Mouse (Mus musculus) embryonic facial prominence, embryonic 10.5 days (tissue): ENCODE data around the gene Zfp91. TPM values are rescaled to one million over a fixed set of nuclear protein-coding genes. Genes with fewer than 3 reads are reported as not detected.
"Not testable (repeated sequence)": the region's sequence is repeated elsewhere in the genome, so short reads cannot be mapped to it uniquely, and the experiment has no call there.

Source experiments
- DNase-seq: peaks from one replicate; pipeline ENCODE4 v3.0.0-alpha.2; 2017; ENCODE audit warnings: low spot score
- H3K27ac ChIP-seq: fragments of 300-500 bp; sonication (generic); replicated peaks from 2 replicates; pipeline ENCODE4 v1.5.1; 2016; ENCODE audit warnings: mild to moderate bottlenecking
- H3K27me3 ChIP-seq: fragments of 300-500 bp; sonication (generic); replicated peaks from 2 replicates; pipeline ENCODE4 v1.6.1; 2016; ENCODE audit warnings: low read depth, mild to moderate bottlenecking; ENCODE audit not compliant: poor library complexity, severe bottlenecking
- H3K36me3 ChIP-seq: fragments of 300-500 bp; sonication (generic); replicated peaks from 2 replicates; pipeline ENCODE4 v1.6.1; 2016; ENCODE audit warnings: mild to moderate bottlenecking, moderate library complexity
- H3K4me1 ChIP-seq: fragments of 300-500 bp; sonication (generic); 2 replicates; pipeline ENCODE4 v1.6.1; 2016
- H3K4me3 ChIP-seq: fragments of 300-500 bp; sonication (generic); 2 replicates; pipeline ENCODE4 v1.5.1; 2016; ENCODE audit warnings: mild to moderate bottlenecking, moderate library complexity
- H3K9me3 ChIP-seq: fragments of 300-500 bp; sonication (generic); 2 replicates; pipeline ENCODE4 v1.6.1; 2016; ENCODE audit warnings: mild to moderate bottlenecking
- WGBS: fragments of 180-500 bp; shearing (Covaris S2); methylation state at CpG from one replicate; pipeline ENCODE4 v1.1.7; 2016; 5-methylcytosine and 5-hydroxymethylcytosine counted together
- polyA plus RNA-seq: library from polyadenylated mRNA; unstranded; fragments of >200 nt; fragmentation: Nextera tagmentation; extraction: Ambion mirVana; gene quantifications from 2 replicates; pipeline ENCODE4 v1.2.1, GENCODE M21; 2016

The Zfp91 gene
- polyA plus RNA-seq, 1 experiment from 2014 or later: 13.1 TPM

DNA sequence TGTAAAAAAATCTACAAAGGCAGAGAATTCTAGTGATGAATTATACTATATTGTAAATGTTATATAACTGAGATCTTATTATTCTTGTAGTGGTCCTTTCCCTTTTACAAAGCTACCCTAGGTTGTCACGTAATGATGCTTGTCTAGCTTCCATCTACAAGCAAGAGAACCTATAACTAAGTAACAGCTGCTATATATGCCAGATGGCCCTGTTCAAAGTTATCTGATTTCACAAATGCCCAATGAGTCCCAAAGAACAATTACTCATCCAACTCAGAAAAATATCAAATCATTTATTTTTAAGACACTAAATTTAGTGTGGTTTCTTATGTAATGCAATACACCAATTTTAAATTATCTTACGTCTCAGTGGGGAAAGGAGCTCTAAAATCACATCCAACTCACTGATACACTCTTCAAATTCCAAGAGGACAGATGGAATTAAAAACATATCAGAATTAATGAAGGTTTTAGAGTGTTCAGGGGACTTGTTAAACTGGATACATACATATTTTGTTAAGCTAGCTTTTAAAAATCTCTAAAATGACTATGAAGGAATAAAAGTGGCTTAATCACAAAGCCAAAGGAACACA, 9.0 kb downstream of the Zfp91 start:
- WGBS: 93% methylated on average over 2 of the region's 2 CpGs
- H3K4me3 ChIP-seq: no peak overlapping the region
- H3K27me3 ChIP-seq: no peaks in the 10 kb centered on the region
- peaks cover 29% of the 10 kb centered on the region for H3K36me3 ChIP-seq
- DNase-seq: no peak
- peaks cover 6% of the 10 kb centered on the region; the same call in 1 of the 2 replicates for H3K4me1 ChIP-seq
- H3K27ac ChIP-seq: no peak overlapping the region
- no peaks in the 10 kb centered on the region for H3K9me3 ChIP-seq

DNA sequence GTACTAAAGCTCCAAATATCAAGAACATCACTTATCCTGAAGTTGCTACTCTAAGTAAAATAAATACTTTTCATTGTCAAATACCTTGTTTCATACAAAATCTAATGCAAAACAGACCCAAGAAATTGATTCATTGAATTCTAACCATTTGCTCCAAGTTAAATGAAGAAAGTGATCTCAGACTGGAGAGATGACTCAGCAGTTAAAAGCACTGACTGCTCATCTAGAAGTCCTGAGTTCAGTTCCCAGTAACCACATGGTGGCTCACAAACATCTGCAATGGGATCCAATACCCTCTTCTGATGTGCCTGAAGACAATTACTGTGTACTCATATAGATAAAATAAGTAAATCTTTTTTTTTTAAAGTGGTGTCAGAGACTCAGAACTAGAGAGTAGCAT, 15.5 kb downstream of the Zfp91 start:
- no peaks in the 10 kb centered on the region for H3K4me1 ChIP-seq
- H3K9me3 ChIP-seq: no peaks in the 10 kb centered on the region
- DNase-seq: no peak

DNA sequence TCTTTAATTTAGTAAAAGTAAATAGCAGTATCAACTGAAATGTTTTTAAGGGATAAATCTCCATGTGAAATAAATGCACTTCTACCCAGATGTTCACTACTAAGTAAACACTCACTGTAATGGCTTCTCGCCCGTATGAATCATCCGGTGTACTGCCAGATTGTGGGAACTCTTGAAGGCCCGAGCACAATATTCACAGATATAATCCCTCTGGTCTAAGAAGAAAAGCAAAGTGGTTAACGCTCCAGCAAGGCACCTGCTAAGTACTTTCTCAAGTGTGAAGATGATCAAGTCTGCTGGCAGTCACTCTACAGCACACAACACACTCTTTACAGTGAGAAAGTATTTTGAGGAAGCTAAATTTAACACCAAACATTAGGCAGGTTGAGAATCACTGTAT, 25.0 kb downstream of the Zfp91 start:
- no peak for DNase-seq
- 95% methylated on average over 5 of the region's 5 CpGs for whole genome bisulfite sequencing
- no peak overlapping the region for H3K27ac ChIP-seq
- no peak overlapping the region for H3K4me3 ChIP-seq
- no peaks in the 10 kb centered on the region for H3K4me1 ChIP-seq
- H3K27me3 ChIP-seq: no peaks in the 10 kb centered on the region
- H3K9me3 ChIP-seq: no peaks in the 10 kb centered on the region
- peaks cover 90% of the 10 kb centered on the region for H3K36me3 ChIP-seq

More for the DNA sequence above, 15.5 kb downstream of the Zfp91 start:
- H3K27ac ChIP-seq: no peak overlapping the region
- H3K27me3 ChIP-seq: no peaks in the 10 kb centered on the region
- no peak overlapping the region for H3K4me3 ChIP-seq
- peaks cover 36% of the 10 kb centered on the region for H3K36me3 ChIP-seq

DNA sequence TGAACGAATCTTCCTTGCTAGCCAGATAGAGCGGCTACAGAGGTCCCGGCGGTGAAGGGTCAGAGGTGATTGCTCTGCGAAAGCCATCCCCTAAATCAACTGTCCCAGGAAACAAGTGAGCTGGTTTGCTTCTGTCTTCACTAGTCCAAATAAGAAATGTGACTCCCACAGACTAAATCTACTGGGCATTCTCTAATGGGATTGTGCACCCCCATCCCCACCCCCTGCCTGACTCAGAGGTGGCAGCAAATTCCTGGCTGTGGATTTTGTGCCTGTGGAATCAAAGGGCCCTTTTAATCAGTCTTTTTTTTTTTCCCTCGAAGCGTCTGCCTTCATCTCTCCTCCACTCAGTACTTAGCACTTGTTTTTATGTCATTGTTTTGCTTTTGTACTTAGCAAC, 30.6 kb downstream of the Zfp91 start, which contains the start of gene Cntf:
Cntf (minus strand) TSS at position 325 of the 400 bp plus-strand sequence.
- peaks cover 87% of the 10 kb centered on the region for H3K36me3 ChIP-seq
- 70% methylated on average over 7 of the region's 7 CpGs for WGBS

DNA sequence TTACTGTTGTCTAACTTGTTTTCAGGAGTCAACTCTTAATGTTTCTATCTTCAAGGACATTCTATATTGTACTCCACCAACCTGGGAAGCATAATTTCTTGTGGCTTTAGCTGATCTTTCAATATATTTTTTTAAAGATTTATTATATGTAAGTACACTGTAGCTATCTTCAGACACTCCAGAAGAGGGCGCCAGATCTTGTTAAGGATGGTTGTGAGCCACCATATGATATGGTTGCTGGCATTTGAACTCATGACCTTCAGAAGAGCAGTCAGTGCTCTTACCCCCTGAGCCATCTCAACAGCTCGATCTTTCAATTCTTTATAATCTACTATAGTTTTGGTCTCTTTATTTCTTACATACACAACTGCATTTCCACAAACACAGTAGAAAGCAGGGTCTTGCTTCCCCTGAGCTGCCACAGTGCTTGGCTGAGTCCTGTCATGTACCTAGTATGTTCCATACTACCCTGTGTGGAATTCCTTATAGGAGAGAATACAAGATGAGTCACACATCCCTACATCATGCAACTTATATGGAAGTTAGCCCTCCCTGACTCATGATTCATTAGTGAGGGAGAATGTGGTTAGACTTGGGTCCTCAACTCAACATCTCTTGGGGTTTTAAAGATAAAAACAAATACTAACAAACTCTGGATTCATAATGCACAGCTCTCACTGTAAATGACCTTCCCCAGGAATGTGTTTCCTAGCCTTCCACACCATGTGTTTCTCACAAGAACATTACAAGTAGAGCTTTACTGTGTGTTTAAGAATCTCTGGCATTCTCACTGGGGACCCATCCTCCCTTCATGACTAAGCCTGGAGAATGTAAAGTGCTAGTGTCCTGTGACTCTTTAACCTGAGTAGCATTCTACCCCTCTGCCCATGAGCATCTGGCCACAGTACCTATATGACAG, 33.5 kb downstream of the Zfp91 start:
- H3K36me3 ChIP-seq: peaks cover 59% of the 10 kb centered on the region
- H3K4me3 ChIP-seq: no peak overlapping the region
- no peaks in the 10 kb centered on the region for H3K27me3 ChIP-seq
- no peak overlapping the region for H3K27ac ChIP-seq
- no peak for DNase-seq
- H3K4me1 ChIP-seq: no peaks in the 10 kb centered on the region
- WGBS: 55% methylated on average over 2 of the region's 2 CpGs
- no peaks in the 10 kb centered on the region for H3K9me3 ChIP-seq

More for the DNA sequence above, 30.6 kb downstream of the Zfp91 start, which contains the start of gene Cntf:
- H3K4me3 ChIP-seq: no peak within 1 kb of the TSS
- no peaks in the 10 kb centered on the region for H3K4me1 ChIP-seq
- no peaks in the 10 kb centered on the region for H3K9me3 ChIP-seq
- DNase-seq: no peak
- H3K27ac ChIP-seq: no peak within 1 kb of the TSS
- H3K27me3 ChIP-seq: no peaks in the 10 kb centered on the region

DNA sequence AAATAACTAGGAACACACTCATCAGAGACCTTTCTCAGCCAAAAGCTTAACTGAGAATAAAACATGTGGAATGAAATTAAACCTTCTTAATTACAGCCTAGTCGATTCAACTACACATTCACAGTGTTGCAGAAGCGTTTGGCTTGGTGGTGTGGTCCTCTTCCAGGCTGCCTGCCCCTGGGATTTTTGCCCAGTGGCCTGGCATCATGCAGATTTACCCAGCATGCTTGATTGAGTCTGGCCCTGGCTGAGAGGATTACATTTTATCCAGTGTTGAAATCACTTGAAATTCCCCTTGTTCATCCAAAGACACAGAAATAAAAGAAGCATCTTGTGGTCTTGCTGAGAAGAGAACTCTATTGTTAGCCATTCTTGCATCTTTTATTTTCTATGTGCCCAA, 36.3 kb downstream of the Zfp91 start:
- DNase-seq: no peak
- Histone ChIP-seq H3K4me1 (no peaks in the 10 kb centered on the region), H3K27me3 (no peaks in the 10 kb centered on the region), H3K9me3 (no peaks in the 10 kb centered on the region), H3K36me3 (peaks cover 33% of the 10 kb centered on the region), H3K4me3 (no peak overlapping the region), H3K27ac (no peak overlapping the region)
- 75% methylated on average over 2 of the region's 2 CpGs for WGBS

DNA sequence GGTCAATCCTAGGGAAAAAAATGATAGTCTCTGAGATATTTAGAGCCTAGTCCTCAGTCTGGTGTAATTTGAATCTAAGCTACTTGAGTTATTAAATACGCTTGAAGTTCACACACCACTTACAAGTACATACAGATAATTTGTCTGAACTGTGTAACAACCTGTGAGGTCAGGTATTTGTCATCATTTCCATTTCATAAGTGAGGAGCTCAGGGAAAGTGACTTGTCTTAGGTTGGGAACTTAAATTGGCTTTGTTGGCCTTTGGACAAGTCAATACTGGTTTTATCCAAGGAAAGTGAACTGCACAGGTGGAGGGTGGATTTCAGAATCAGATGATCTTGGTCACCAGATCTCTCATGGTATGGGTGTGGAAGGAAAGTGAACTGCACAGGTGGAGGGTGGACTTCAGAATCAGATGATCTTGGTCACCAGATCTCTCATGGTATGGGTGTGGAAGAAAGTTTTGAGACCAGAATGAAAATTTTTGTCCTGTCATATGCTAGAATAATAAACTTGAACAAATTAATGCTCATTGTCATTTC, 36.9 kb downstream of the Zfp91 start:
- H3K4me3 ChIP-seq: no peak overlapping the region
- peaks cover 27% of the 10 kb centered on the region for H3K36me3 ChIP-seq
- DNase-seq: no peak
- H3K27me3 ChIP-seq: no peaks in the 10 kb centered on the region
- H3K9me3 ChIP-seq: no peaks in the 10 kb centered on the region
- H3K4me1 ChIP-seq: no peaks in the 10 kb centered on the region
- 93% methylated on average over 1 of the region's 1 CpGs for WGBS
- no peak overlapping the region for H3K27ac ChIP-seq

DNA sequence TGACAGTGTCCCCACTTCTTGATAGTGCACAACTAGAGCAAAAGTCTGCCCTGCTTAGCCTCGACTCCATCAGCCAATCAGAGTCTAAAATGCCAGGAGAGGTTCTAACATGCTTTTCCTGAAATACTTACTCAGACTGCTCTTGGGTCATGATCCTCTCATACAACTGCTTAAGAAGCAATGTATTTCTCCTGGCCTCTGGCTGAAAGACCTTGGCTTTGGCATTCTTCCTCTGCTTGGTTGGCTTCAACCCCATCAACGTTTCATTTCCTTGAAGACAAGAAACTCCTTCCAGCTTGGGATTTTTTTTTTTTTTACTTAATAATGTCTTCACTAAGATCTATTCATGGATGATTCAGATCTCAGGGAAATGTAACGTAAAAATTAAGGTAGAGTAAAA, 39.6 kb downstream of the Zfp91 start:
- H3K36me3 ChIP-seq: peaks cover under 1% of the 10 kb centered on the region; the same call in 1 of the 2 replicates

DNA sequence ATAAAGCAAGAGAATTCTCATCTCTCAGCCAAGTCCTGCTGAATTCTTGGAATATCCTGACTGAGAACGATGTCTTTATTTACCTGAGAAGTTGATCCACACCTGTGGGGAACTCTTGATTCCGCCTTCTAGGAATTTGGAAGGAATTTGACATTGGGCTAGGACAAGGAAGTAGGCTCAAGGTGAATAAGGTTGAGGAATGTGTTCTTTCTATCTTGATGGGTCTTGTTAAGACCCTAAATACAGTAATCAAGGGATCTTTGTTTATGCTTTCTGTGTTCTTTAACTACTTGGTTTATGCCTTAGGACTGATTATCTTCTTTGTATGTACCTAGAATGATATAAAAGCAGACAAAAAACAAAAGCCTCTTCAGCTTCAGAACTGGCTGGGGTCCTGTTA, 64.0 kb downstream of the Zfp91 start:
- no peak for DNase-seq
- no peak overlapping the region for H3K4me3 ChIP-seq
- H3K36me3 ChIP-seq: no peaks in the 10 kb centered on the region
- H3K27ac ChIP-seq: no peak overlapping the region
- no peaks in the 10 kb centered on the region for H3K9me3 ChIP-seq
- H3K27me3 ChIP-seq: no peaks in the 10 kb centered on the region
- 82% methylated on average over 2 of the region's 2 CpGs for WGBS
- no peaks in the 10 kb centered on the region for H3K4me1 ChIP-seq

More for the DNA sequence above, 39.6 kb downstream of the Zfp91 start:
- DNase-seq: no peak
- no peaks in the 10 kb centered on the region for H3K4me1 ChIP-seq
- 84% methylated on average over 3 of the region's 3 CpGs for WGBS
- H3K27me3 ChIP-seq: no peaks in the 10 kb centered on the region
- H3K27ac ChIP-seq: no peak overlapping the region
- no peaks in the 10 kb centered on the region for H3K9me3 ChIP-seq
- H3K4me3 ChIP-seq: no peak overlapping the region

DNA sequence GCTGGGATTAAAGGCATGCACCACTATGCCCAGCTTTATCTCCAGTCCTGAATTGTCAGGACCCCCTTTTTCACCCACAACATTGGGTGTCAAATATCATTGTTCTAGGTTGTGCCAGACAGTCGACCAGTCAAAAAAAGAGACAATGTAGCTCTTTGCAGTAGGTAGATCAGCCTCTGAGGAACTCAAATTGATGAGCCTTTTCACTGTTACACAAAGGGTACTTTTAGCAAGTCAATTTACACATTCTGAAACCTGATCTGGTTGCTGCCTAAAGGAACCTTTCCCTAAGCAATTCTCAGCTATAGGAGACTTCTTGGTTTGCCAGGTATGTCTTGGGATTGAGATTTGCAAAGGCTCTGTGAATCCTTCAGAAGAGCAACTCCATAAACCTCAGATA, 64.9 kb downstream of the Zfp91 start:
- Histone ChIP-seq H3K27ac (no peak overlapping the region), H3K36me3 (no peaks in the 10 kb centered on the region), H3K9me3 (no peaks in the 10 kb centered on the region), H3K27me3 (no peaks in the 10 kb centered on the region), H3K4me1 (no peaks in the 10 kb centered on the region), H3K4me3 (no peak overlapping the region)
- DNase-seq: no peak
- WGBS: 57% methylated on average over 1 of the region's 1 CpGs

DNA sequence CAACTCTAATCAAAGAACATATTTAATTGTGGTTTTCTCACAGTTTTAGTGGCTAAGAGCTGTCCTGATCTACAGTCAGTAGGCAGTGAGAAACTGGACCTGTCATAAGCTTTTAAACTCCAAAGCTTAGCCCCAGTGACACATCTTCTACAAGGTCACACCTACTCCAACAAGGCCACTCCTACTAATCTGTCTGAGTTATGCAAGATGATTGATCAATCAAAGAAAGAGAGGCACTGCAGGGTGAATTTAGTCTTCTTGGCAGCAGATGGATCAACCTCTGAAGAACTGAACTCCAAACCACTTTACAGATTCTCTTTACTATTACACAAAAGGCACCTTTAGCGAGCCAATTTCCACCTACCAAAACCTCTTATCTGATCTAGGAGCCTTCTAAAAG, 70.1 kb downstream of the Zfp91 start:
- no peaks in the 10 kb centered on the region for H3K9me3 ChIP-seq
- no peaks in the 10 kb centered on the region for H3K36me3 ChIP-seq
- no peak overlapping the region for H3K27ac ChIP-seq
- no peaks in the 10 kb centered on the region for H3K27me3 ChIP-seq
- 75% methylated on average over 1 of the region's 1 CpGs for WGBS
- no peaks in the 10 kb centered on the region for H3K4me1 ChIP-seq
- DNase-seq: no peak
- H3K4me3 ChIP-seq: no peak overlapping the region

DNA sequence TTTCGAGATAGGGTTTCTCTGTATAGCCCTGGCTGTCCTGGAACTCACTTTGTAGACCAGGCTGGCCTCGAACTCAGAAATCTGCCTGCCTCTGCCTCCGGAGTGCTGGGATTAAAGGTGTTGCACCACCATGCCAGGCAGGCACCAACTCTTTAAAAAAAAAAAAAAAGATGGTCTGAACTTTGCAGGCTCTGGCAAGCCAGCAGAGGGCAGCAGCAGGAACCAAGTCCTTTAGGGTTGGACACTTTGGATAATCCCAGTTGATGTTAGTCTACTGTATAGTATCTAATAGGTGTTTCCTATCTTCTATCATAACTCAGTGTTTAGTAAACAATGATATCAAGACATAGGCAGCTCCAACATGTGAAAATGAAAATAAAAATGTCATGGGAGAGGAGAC, 73.6 kb downstream of the Zfp91 start:
- 82% methylated on average over 3 of the region's 3 CpGs for WGBS
- Histone ChIP-seq H3K27me3 (no peaks in the 10 kb centered on the region), H3K4me3 (no peak overlapping the region), H3K27ac (no peak overlapping the region), H3K9me3 (no peaks in the 10 kb centered on the region), H3K4me1 (no peaks in the 10 kb centered on the region), H3K36me3 (no peaks in the 10 kb centered on the region)
- no peak for DNase-seq

DNA sequence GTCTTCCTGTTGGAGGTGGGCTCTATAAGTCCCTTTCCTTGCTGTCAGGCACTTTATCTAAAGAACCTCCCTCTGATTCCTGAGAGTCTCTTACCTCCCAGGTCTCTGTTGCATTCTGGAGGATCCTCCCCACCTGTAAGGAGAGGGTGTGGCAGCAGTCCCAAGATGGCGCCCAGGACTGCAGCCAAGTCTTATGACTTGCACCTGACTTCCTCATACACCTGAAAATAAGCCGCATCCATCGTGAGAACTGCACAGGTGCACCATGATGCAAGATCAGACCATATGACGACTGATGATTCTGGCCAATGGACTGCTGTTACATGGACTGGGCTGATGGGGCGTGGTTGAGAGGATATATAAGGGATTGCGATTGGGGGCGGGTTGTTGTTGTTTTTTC, 74.3 kb downstream of the Zfp91 start:
- H3K4me3 ChIP-seq, H3K36me3 ChIP-seq, H3K9me3 ChIP-seq, H3K4me1 ChIP-seq, DNase-seq, H3K27ac ChIP-seq, H3K27me3 ChIP-seq: not testable (repeated sequence)
- 92% methylated on average over 7 of the region's 7 CpGs for WGBS
